Mouse (Mus musculus) neural tube, embryonic 10.5 days (tissue): Measurements from ENCODE around the gene Cd207.
A peak's percentile ranks its signal among the peaks of the same experiment; 100 is the strongest.

Experiments
- DNase-seq: peaks from one replicate; pipeline ENCODE4 v3.0.0-alpha.2; 2017; ENCODE audit warnings: low spot score; ENCODE audit errors: extremely low spot score

The Cd207 gene

DNA sequence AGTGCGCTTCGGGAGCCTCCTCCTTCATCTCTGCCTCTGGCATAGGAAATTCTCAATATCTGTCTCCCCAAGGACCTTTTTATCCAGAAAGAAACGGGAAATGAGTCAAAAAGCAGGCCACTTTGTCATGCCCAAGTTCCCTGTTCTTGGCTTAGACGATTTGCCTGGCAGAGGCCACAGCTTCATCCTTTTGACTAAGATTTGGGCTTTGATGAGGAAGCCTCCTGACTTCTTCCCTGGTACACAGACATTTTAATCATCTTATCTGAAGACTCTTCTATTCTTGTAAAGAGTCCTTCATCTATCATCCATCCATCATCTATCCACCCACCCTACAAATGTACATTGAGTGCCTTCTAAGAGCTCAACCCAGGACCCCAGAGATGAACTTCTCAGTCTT is at the start of gene Cd207:
Cd207 (minus strand) TSS at position 101 of the 400 bp plus-strand sequence.
- DNase-seq: no peak

DNA sequence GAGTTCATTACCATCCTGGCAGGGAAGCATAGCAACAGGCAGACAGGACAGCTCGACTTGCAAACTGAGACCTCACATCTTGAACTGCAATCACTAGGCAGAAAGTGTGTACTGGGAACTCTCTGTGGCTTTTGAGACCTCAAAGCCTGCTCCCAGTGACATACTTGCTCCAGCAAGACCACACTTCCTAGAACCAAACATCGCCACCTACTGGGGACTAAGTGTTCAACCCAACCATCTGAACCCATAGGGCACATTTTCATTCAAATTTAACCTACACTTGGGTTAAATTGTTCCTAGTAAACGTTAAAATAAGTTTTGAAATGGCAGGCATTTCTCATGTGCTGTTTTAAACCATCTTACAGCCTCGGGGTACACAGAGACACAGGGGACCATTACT is 49.5 kb upstream of the Cd207 start:
- no peak for DNase-seq

DNA sequence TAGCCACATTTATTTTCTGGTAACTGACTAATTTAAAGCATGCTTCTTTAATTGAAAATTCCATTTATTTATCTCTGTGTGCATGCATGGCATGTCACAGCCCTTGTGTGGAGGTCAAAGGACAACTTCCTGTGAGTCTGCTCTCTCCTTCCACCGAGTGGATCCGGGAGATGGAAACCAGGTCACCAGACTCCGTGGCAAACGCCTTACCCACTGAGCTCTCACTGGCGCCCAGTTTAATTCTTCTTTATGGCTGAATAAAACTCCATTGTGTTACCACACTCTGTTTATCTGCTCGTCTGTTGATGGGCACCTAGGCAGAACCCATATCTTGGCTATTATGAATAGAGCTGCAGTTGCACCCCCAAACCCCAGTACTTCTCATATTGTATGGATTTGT is 44.9 kb upstream of the Cd207 start:
- DNase-seq: no peak

DNA sequence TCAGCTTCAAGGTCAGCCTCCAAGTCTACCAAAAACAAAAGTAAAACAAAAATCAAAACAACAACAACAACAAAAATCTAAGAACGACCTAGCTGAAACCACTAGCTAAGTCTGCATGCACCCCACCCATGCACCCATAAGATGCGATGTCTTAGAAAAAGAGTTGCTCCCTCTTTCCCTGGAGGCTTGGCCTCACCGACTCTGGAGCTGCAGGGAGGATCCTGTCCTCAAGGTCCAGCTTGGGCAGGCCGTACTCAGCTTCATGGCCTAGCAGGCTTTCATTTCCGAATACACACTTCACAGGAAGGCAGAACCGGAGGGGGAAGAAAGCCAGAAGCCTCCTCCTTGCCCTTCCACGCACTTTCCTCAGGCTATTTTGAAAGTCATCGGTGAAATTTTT is 39.4 kb upstream of the Cd207 start:
- DNase-seq: peak; percentile 55

DNA sequence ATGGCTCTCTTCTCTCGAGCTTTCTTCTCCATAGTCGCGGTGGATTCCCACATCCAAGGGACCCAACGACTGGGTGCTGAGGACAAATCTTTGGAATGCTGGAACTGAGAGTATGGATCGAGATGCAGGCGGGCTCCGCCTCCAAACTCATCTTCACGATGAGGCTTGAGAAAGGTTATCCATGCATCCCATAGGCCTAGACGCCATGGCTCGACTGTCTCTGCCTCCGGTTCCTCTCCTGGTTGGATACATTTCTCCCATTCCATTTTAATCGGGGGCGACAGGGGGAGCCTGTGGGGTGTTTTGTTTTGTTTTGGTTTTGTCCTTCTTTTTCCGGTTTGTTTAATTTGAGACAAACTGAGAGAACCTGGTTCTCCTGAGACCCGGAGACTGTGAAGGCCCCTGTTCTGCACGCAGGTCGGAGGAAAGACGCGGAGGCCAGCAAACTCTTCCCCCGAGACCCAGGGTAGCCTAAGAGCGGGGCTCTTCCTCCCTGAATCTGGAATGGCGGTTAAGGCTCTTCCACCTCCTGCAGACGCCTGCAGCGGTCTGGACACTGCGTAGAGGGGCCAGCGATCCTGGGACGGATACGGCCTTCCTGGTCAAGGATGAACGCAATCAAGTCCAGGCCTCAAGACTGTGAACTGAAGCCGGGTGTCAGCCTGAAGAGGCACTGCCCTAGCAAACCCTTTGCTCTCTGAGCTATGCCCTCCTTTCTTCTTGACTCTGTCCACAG is 38.0 kb upstream of the Cd207 start:
- peak; percentile 65 for DNase-seq

DNA sequence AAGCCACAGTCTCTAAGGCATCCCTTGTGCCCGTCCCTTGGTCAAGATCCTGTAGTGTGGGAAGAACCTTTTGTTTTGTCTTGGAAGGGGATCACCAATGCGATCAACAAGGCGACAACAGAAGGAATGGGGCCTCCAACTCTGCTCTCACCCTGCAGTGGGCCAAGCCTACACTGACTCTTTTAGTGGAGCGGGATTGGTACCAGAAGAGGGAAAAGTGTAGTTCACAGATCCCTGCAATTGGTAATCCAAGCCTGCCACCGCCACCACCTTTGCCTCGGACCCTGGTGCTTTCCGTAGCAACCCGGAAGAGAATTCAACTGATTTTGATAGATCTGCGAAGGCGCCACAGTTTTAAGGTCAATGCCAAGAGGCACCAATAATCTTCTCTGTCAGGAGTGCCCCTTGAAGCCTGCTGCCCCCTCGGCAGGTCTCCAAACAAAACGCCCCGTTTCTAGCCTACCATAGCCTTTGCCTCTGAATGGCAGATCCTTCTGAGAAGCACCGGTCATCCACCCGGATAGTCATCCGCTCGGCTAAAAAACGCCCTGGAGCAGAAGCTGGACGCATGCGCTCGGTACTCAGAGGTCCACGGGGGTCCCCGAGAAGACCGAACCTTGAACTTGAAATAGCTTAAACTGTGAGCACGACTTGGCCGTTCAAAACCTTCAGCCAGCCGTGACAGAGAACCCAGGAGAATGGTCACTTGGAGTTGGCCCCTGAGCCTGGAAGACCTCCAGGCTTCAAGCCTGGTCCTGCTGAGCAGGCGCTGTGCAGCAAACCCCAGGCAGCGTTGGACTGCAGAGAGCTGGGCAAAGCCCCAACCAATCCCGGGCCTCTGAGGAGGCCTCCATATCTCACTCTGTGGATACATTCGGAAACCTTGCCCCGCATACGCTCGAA is 36.8 kb upstream of the Cd207 start:
- DNase-seq: no peak

DNA sequence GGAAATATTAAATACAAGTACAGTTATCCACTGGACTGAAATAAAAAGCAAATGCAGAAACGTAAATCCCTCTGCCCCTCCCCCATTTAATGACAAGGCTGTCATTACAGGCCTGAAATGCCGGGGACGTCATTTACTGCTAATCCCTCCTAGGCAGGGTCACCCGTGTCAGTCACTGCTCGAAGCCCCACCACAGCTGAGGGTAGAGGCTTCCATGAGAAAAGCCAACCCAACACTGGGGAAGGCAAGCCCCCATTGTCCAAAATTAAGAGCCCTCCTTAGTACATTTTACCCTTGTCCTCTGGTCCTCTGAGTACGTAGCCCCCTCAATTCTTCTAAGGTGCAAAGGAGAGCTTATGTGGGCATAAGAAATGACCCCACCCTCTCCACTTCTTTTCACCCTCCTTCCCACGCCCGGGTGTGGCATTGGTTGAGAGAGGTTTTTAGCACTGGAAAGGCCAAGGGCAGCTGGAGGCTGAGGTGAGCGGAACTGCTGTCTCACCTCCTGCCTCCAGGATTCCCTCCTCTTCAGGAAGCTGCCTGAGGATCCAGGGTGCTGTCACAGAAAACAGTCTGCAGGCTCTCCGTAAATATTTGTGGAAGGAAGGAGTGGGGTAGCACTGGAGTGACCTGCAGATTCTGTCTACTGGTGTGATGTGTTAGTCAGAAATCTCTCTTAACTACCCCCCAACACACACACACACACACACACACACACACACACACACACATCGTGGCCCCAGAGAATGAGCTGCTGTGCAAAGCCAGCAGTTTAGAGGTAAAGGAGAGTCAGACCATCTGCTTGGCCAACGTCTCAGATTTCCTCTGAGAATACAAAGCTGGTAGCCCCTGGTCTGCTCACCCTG is 35.8 kb upstream of the Cd207 start:
- DNase-seq: peak; percentile 58

DNA sequence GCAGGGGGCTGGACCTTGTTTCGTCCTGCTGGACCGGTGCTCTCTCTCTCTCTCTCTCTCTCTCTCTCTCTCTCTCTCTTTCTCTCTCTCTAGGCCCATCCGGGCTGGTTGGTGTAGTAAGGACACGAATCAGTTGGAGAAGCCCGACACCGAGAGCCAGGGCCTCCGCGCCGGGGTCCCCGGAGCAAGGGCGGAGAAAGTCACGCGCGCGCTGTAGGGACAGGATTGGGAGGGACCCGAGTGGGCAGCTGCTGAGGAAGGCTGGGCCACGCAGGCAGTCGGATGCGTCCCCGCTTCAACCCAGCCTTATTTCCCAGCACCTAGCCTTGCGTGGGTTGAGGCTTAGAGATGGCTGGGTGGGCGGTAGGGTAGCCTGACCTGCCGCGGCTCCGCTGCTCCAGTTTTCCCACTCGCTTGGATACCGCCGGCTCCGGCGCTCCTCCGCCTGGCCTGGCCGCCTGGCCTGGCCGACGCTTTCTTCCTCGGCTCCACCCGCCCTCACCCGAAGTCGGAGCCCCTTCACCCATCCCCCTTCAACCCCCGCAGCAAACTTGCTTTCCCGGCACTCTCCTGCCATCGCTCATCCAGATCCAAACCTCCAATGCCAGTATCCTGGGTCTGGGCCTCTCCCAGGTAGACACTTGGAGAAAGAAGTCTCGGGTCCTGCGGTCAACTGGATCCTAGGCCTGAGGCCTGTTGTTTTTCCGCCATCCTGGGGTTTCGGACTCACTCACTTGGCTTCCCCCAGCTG is 34.2 kb upstream of the Cd207 start:
- DNase-seq: peak; percentile 61

DNA sequence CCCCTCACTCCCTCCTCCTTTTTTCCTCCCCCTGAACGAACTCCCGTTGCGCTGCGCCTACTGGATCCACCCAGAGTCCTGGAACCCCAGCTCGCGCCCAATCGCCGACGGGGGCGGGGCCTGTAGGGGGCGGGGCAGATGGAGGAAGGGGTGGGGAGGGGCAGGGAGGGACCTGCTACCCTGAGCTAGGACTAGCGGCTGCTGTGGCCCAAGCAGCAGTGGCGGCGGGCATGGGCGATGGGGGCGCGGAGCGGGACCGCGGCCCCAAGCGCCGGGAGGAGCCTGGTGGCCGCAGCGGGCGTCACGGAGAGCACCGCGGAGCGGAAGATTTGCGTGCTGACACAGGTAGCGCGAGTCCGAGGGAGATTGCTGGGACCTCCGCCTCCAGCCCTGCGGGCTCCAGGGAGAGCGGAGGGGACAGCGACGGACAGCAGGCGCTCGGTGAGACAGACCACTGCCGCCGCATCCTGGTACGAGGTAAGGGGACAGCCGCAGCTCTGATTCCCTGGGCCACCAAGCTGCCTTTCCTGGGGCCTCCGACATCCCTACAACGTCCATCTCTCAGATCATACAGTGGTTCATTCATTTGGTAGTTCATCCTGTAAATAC is 33.5 kb upstream of the Cd207 start, which contains the start of gene Vax2:
Vax2 (plus strand) TSS at position 198 of the 609 bp plus-strand sequence.
- DNase-seq: peak; percentile 93

DNA sequence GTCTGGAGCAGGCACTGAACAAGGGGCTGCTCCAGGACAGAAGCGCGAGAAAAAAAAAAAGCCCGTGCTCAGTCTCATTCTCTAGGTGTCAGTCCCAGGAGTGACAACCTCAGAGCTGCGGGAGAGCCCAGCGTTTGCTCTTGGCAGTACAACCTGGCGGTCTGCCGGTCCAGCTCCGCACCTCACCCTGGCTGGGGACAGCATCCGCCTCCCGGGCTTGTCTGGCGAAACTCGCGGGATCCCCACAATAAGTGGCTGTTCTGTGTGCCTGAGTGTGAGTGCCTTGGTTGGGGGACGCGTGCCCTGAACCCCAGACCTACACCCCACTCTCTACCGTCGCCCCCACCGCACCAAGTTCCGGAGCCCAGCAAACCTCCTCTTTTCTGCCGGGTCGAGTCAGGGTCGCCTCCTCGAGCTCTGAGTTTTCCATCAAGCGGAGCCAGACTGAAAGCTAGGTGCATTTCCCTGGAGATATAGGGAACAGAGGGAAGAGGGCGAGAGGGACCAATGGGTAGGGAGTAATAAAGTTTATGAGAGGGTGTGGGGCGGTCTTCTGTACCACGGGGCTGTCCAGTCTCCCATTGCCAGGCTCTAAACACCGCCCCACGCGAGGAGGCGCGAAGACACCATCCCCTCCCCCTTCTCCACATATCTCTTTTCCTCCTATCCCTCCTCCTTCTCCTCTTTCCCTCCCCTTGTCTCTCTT is 32.9 kb upstream of the Cd207 start:
- peak; percentile 48 for DNase-seq

DNA sequence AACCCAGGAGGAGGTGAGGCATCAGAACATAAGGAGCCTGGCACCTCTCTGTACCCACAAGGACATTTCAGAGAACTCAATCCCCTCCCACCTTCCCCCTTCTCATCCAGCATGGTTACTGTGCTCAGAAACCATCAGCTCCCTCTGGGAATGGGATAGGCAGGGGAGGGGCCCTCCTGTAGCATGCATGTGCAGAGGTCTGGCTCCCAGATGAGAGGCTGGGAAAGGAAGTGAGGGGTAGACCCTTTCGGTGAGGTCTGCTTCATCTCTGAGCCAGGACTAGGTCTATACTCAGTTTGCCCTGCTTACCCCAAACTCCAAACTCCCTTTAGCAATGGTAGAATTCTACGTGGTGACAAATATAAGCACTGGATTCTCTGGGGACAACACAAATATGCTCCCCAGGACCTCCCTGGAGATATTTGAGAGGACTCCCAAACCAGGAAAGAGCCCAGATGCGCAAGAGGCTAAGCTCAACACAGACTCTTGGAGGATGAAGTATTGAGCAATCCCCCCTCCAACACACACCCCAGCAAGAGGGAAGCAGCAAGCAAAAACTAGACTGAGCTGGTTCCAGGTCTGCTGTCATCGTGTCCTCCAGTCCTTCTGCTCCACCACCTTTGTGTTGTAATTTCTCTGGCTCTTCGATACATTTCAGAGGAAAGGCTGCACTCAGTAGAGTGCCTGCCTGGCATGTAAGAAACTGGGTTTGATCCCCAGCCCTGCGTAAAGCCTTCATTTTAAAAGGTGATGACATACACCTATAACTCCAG is 30.3 kb upstream of the Cd207 start:
- DNase-seq: no peak

DNA sequence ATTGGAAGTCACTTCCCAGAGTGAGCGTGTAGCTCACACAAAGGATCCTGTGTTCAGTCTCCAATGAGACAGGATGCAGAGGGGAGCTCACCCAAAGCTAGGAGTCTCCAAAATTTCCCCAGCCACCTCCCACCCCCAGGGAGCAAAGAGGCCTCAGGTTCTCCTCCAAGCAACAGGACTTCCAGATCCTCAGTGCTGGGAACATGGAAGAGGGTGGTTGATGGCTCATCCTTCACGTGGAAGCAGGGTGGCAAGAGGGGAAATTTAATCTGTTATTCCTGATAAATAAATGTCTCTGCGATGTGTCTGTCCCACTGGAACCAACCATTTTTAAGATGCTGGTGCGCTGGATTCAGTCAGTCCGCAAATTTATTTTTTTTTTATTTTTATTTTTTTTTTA is 27.0 kb upstream of the Cd207 start:
- DNase-seq: no peak

DNA sequence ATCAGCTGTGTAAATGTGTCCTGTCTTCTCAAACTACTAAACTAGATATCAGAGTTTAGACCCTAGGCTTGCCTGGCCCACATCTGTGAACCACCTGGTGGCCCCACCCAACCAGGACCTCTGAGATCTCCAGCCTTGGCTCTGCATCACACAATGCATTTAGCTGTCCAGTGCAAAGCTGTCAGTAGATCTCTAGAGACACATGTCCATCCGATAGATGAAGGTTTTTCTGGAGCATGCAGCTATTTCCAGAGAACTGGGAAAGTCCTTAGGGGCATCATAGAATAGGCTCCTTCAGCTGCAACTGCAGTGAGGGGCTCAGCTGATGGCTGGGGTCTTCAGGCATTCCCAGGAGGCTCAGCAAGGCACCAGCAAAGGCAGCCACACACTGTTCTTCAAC is 26.6 kb upstream of the Cd207 start:
- DNase-seq: peak; percentile 56

DNA sequence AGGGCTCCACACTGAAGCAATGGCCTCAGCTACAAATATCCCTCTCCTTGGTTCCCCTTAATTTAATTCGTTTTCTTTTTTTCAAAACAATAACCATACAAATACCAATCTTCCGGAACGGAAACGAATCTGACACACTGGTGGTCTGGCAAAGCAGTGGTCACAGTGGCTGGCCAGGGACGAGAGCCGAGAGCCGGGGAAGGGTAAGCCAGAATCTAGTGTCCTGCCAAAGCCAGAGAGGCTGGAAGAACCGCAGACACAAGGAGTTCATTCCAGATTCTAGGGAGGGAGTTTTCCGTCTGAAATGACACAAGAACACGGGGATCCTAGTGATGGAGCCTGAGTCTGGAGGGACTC is 26.0 kb upstream of the Cd207 start:
- no peak for DNase-seq

DNA sequence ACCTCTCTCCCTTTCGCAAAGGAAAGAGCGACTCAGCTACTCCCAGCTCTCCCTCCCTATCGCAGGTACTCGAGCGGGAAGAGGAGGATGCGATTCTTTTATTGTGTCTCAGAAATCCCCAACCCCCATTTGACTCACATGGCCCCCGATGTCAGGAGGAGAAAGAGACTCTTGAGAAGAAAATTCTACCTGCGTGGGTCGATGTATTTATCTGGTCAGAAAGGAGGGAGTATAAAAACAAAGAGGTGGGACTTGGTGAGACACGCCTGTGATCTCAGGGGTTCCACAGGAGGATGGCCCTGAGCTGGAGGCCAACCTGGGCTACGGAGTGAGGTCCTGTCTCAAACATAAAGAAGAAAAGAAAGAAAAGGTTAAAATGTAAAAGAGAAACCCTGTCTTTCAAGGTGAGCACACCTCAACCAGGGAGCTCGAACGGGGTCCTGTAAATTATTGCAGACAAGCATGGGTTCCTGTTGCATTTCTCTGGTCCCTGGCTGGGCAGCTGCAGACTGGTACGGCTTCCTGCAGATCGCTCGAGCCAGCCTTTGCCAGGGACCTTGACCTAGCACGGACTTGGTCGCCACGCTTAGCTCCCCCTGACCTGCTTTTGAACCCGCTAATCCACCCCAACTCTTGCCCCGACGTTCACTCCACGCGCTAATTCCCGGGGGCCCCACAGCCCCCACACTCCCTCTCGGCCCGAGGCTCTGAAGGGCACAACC is 25.5 kb upstream of the Cd207 start:
- peak; percentile 58 for DNase-seq

DNA sequence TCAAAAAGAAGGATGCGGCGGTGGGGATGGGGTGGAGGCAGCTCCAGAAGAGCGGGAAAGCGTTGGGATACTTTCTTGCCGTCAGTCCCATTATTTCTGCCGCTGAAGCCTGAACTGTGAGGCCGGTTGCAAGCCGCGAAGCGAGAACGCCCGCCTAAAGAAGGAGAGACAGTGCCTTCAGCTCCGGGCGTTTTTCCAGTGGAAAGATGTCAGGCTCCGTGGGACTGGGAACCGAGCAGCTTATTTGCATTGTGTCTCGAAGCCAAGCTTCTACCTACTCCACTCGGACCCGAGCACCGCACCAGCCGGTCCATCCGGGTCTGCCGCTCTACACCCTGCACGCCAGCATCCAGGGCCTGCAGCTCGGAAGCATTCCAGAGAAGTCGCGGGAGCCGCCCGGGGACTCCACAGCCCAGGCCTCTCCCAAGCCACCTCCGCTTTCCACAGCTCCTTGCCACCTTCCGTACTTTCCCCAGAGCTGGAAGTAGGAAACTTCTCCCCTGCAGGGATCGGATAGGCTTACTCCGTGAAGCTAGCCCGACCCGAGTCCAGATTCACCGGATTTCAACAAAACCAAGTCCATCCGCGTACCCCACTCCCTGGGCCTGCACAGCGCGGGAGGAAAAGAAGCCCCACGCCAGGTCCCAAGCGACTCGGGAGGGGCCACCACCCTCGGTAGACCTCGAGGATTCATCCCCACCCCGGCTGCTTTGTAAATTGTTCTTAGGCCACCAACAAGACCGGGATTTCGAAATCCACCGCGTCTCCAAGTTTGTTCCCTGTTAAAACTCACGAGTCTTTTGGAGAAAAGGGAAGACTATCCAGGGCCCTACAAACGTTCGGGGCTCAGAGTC is 24.7 kb upstream of the Cd207 start:
- DNase-seq: peak; percentile 77

DNA sequence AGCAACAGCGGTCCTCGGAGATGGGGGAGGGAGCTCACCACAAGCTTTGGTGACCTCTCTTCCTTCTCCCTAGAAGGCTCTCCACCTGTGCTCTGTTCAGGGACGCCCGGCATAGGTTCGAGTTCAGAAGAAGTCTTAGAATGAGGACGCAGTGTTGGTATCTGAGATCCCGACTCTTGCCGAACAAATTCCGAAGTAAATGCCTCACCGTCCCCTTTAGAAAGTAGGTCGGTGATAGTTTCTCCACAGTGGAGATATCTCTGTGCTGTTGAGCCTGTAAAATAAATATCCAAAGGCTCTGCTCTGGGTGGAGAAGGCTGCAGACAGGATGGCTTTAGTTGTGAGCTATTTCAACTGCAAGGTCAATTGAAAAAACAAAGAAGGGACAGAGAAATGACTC is 23.3 kb upstream of the Cd207 start:
- peak; percentile 53 for DNase-seq

DNA sequence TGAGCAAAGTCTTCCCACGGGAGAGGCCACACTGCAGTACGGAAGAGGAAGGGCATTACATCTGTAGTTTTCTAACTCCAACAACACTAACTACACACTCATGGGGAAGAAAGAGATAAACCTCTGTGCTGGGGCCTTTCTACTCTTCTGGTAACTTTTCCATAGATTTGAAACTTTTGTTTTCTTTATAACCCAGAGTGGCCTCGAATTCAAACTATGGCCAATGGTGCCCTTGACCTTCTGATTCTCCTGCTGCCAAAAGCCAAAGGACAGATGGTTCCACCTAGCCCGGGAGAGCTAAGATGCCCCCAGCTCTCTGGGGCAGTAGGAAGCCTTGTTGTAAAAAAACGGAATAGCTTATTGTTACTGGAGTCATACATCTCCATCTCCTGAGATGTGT is 22.3 kb upstream of the Cd207 start:
- DNase-seq: no peak
